ENCODE assay signal across 15 mouse cellular contexts in the genomic region with DNA sequence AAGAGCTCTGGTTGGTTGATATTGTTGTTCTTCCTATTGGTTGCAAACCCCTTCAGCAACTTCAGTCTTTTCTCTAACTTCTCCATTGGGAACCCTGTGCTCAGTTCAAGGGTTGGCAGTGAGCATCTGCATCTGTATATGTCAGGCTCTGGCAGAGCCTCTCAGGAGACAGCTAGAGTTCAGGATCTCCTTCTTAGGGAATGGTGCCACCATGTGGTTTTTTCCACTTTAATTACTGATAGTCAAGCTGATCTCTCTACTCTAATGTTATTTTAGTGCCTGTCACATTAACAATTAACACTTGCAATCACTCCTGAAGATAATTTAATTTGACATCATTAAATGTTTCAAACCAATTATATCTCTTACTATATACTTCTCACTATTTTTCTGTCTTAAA.
"Had no signal": no experiment of that assay in that cellular context is flagged by ENCODE, and none has a peak within 500 bp of the region (broad histone marks: within the 10 kb centered on the region; RNA-seq: fewer than 3 reads in every experiment).

No protein-coding gene starts in this region.

- H3K27ac ChIP-seq: left cerebral cortex, adult 2 months; limb, embryonic 12.5 days; liver, embryonic 14.5 days; midbrain, embryonic 10.5 days; neural tube, embryonic 15.5 days had no signal

- DNase-seq: kidney, adult 18-20 months; kidney, postnatal 10 days; kidney, postnatal 4 days; lung, adult 18-20 months; lung, postnatal 10 days; lung, postnatal 4 days; right cerebral cortex, postnatal 4 days; spleen, adult 18-20 months; thymus, postnatal 4 days had no signal

- H3K9me3 ChIP-seq: limb, embryonic 12.5 days; midbrain, embryonic 10.5 days; neural tube, embryonic 15.5 days had no signal

- H3K36me3 ChIP-seq: limb, embryonic 12.5 days; midbrain, embryonic 10.5 days; neural tube, embryonic 15.5 days had no signal

- H3K9ac ChIP-seq: limb, embryonic 12.5 days; liver, embryonic 14.5 days; neural tube, embryonic 15.5 days had no signal

- H3K4me2 ChIP-seq: limb, embryonic 12.5 days; neural tube, embryonic 15.5 days had no signal

- H3K4me1 ChIP-seq: limb, embryonic 12.5 days; midbrain, embryonic 10.5 days; neural tube, embryonic 15.5 days had no signal

- H3K27me3 ChIP-seq: limb, embryonic 12.5 days; neural tube, embryonic 15.5 days had no signal

- H3K4me3 ChIP-seq: left cerebral cortex, adult 2 months; limb, embryonic 12.5 days; midbrain, embryonic 10.5 days; myocyte; neural tube, embryonic 15.5 days had no signal
